Mouse (Mus musculus): ENCODE results near the gene Atf7ip. TPM values are rescaled to one million over a fixed set of nuclear protein-coding genes. Genes with fewer than 3 reads are reported as not detected.

Gene Atf7ip
- polyA plus RNA-seq, 1 experiment, result 67.9 TPM

DNA sequence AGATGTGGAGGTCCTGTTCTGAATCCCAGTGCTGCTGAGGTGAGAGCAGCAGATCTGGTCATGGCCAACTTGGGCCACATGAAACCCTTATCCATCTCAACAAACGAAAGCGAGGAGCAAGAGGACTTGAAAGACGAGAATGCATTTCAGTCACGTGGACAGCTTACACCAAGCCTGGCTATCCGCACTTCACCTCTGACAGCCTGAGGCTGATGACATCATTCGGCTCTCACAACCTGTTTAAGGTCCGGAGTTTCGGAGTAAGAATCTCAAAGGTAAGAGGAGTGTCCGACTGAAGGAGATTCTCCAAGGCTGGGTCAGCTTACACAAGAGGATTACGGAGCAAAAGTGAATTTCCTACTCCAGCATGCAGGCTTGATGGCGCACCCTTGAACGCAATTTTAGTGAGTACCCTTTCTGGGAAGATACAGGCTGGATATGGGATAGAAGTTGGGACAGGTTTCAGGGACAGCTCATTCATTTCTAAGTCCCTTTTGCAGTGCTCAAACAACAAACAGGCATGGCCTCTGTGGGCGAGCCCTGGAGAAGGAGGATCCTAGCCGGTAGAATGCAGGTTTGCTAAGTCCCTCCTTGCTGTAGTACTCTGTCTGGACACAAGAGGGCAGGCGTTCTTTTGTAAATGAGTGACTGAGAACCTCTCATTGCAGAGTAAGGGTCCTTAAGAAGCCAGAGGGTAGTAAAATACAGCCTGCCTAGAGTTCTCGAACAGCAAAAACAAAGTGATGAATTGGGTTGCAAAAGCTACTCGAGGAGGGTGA, 114.6 kb downstream of the Atf7ip start:
- peak; percentile 90 for DNase-seq (ENCODE audit: low read depth)

DNA sequence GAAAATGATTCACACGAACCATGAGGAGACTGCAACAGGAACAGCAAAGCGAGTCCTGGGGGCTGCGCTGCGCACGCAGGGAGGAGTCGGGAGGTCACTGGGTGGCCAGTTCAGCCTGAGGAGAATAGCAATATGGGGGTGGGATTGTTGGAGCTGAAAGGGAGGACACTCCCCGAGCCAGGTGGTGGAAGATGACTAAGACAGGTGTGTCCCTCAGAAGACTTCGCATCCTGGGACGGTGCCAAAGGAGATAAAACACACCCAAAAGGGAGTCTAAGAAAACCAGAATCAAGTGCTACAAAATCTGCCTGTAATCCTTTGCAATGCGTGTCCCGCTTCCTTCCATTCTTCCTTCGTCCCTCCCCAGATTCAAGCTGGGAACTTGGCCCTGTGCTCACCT, 119.5 kb downstream of the Atf7ip start:
- no peak for DNase-seq (ENCODE audit: low read depth)
- TF ChIP-seq POLR2A (IDR thresholded peaks at IDR 0.05; ENCODE audit: borderline replicate concordance, extremely low read depth, insufficient read depth, insufficient read length, poor library complexity, severe bottlenecking) (no peak), CTCF (IDR thresholded peaks at IDR 0.05; ENCODE audit: borderline replicate concordance, extremely low read depth, insufficient read depth, insufficient read length) (no peak)

More for the DNA sequence above, 114.6 kb downstream of the Atf7ip start:
- TF ChIP-seq POLR2A (IDR thresholded peaks at IDR 0.05; ENCODE audit: borderline replicate concordance, extremely low read depth, insufficient read depth, insufficient read length, poor library complexity, severe bottlenecking) (no peak), CTCF (IDR thresholded peaks at IDR 0.05; ENCODE audit: borderline replicate concordance, extremely low read depth, insufficient read depth, insufficient read length) (peak; percentile 77; the same call in 1 of the 2 replicates)

DNA sequence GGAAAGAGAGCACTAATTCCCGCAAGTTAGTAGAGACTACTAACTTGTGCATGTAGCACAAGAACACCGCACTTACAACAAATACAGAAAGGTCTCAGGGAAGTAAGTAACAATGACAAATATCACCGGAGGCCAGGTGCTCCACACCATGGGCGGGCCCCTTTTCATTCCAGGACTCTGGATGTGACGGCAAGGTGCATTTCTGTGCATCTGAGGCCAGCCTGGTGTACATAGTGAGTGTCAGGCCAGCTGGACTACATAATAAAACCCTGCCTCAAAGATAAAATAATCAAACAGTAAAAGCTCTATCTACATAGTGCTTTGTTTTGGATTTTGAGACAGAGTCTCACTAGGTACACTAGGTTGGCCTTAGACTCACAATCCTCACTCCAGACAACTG, 123.7 kb downstream of the Atf7ip start:
- TF ChIP-seq POLR2A (IDR thresholded peaks at IDR 0.05; ENCODE audit: borderline replicate concordance, extremely low read depth, insufficient read depth, insufficient read length, poor library complexity, severe bottlenecking) (no peak), CTCF (IDR thresholded peaks at IDR 0.05; ENCODE audit: borderline replicate concordance, extremely low read depth, insufficient read depth, insufficient read length) (no peak)
- no peak for DNase-seq (ENCODE audit: low read depth)

GRCm38 (mm10) chr6:136631519-136631918, 125.6 kb downstream of the Atf7ip start:
- TF ChIP-seq POLR2A (IDR thresholded peaks at IDR 0.05; ENCODE audit: borderline replicate concordance, extremely low read depth, insufficient read depth, insufficient read length, poor library complexity, severe bottlenecking) (no peak), CTCF (IDR thresholded peaks at IDR 0.05; ENCODE audit: borderline replicate concordance, extremely low read depth, insufficient read depth, insufficient read length) (no peak)
- DNase-seq (ENCODE audit: low read depth), result no peak

DNA sequence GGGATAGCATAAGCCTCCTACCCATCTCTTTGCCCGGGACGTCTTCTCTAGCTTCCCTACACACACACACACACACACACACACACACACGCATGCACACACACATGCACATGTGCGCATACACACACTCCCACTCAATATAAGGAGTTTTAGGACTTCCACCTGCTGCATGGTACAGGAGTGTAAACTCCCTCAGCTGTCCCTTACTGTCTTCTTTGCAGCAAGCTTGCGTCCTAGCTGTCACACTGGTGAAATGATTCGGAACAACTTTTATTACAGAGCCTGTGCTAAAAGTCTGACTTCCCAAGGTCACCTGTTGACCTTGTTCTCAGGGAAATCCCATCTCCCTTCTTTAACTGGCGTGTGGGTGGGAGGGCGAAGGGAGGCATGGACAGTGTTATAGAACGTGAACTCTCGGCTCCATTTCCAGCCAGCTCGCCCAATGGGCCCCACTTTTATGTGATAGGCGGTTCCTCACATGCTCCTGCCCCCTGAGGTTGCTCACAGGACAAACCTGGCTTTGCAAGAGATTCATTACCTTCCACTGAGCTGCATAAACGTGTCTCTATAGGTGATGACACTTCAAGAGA, 126.1 kb downstream of the Atf7ip start:
- TF ChIP-seq CTCF (IDR thresholded peaks at IDR 0.05; ENCODE audit: borderline replicate concordance, extremely low read depth, insufficient read depth, insufficient read length), result no peak
- TF ChIP-seq POLR2A (IDR thresholded peaks at IDR 0.05; ENCODE audit: borderline replicate concordance, extremely low read depth, insufficient read depth, insufficient read length, poor library complexity, severe bottlenecking), result no peak
- no peak for DNase-seq (ENCODE audit: low read depth)

- DNase-seq (ENCODE audit: low read depth), result no peak
- TF ChIP-seq CTCF (IDR thresholded peaks at IDR 0.05; ENCODE audit: borderline replicate concordance, extremely low read depth, insufficient read depth, insufficient read length) (no peak), POLR2A (IDR thresholded peaks at IDR 0.05; ENCODE audit: borderline replicate concordance, extremely low read depth, insufficient read depth, insufficient read length, poor library complexity, severe bottlenecking) (no peak)
These were observed 127.2 kb downstream of the Atf7ip start for GRCm38 (mm10) chr6:136633154-136633553.

GRCm38 (mm10) chr6:136633719-136634118, 127.8 kb downstream of the Atf7ip start:
- no peak for TF ChIP-seq POLR2A (IDR thresholded peaks at IDR 0.05; ENCODE audit: borderline replicate concordance, extremely low read depth, insufficient read depth, insufficient read length, poor library complexity, severe bottlenecking)
- TF ChIP-seq CTCF (IDR thresholded peaks at IDR 0.05; ENCODE audit: borderline replicate concordance, extremely low read depth, insufficient read depth, insufficient read length), result no peak
- no peak for DNase-seq (ENCODE audit: low read depth)

DNA sequence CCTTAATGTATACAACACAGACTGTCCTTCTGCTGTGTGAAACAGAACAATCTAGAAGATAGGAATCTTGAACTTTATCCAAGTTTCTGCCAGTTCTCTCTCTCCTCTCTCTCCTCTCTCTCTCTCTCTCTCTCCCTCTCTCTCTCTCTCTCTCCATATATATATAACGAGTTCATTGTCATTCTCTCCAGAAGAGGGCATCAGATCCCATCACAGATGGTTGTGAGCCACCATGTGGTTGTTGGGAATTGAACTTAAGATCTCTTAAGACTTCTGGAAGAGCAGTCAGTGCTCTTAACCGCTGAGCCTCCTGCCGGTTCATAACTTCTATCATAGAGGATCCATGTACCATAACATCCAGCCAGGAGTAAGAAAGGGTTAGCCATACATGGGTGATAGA, 129.0 kb downstream of the Atf7ip start:
- no peak for DNase-seq (ENCODE audit: low read depth)
- TF ChIP-seq CTCF (IDR thresholded peaks at IDR 0.05; ENCODE audit: borderline replicate concordance, extremely low read depth, insufficient read depth, insufficient read length) (no peak), POLR2A (IDR thresholded peaks at IDR 0.05; ENCODE audit: borderline replicate concordance, extremely low read depth, insufficient read depth, insufficient read length, poor library complexity, severe bottlenecking) (no peak)

- TF ChIP-seq CTCF (IDR thresholded peaks at IDR 0.05; ENCODE audit: borderline replicate concordance, extremely low read depth, insufficient read depth, insufficient read length) (peak; percentile 24; the same call in 1 of the 2 replicates), POLR2A (IDR thresholded peaks at IDR 0.05; ENCODE audit: borderline replicate concordance, extremely low read depth, insufficient read depth, insufficient read length, poor library complexity, severe bottlenecking) (no peak)
- DNase-seq (ENCODE audit: low read depth), result no peak
These were observed 138.2 kb downstream of the Atf7ip start for GRCm38 (mm10) chr6:136644171-136644570.

GRCm38 (mm10) chr6:136645754-136646153, 139.8 kb downstream of the Atf7ip start:
- TF ChIP-seq POLR2A (IDR thresholded peaks at IDR 0.05; ENCODE audit: borderline replicate concordance, extremely low read depth, insufficient read depth, insufficient read length, poor library complexity, severe bottlenecking), result no peak
- no peak for TF ChIP-seq CTCF (IDR thresholded peaks at IDR 0.05; ENCODE audit: borderline replicate concordance, extremely low read depth, insufficient read depth, insufficient read length)
- peak; percentile 6 for DNase-seq (ENCODE audit: low read depth)

GRCm38 (mm10) chr6:136646207-136646606, 140.2 kb downstream of the Atf7ip start:
- TF ChIP-seq POLR2A (IDR thresholded peaks at IDR 0.05; ENCODE audit: borderline replicate concordance, extremely low read depth, insufficient read depth, insufficient read length, poor library complexity, severe bottlenecking) (no peak), CTCF (IDR thresholded peaks at IDR 0.05; ENCODE audit: borderline replicate concordance, extremely low read depth, insufficient read depth, insufficient read length) (no peak)
- peak; percentile 59 for DNase-seq (ENCODE audit: low read depth)

GRCm38 (mm10) chr6:136647455-136647861, 141.5 kb downstream of the Atf7ip start:
- no peak for TF ChIP-seq POLR2A (IDR thresholded peaks at IDR 0.05; ENCODE audit: borderline replicate concordance, extremely low read depth, insufficient read depth, insufficient read length, poor library complexity, severe bottlenecking)
- no peak for TF ChIP-seq CTCF (IDR thresholded peaks at IDR 0.05; ENCODE audit: borderline replicate concordance, extremely low read depth, insufficient read depth, insufficient read length)
- no peak for DNase-seq (ENCODE audit: low read depth)
